Mouse (Mus musculus): Measurements from ENCODE around the gene Crnkl1.

- TF ChIP-seq CTCF (IDR thresholded peaks at IDR 0.05; ENCODE audit: low read depth, low read length) (no peak), POLR2A (IDR thresholded peaks at IDR 0.05; ENCODE audit: borderline replicate concordance, low read depth, low read length) (no peak)
Observed at GRCm38 (mm10) chr2:145957450-145957849, 22.6 kb upstream of the Crnkl1 start.
